Mouse (Mus musculus) heart, postnatal 0 days (tissue): ENCODE measurements around the gene F3. TPM values are rescaled to one million over a fixed set of nuclear protein-coding genes. Genes with fewer than 3 reads are reported as not detected.

Source experiments
- ATAC-seq: fragments of 200-750 bp; cut with Nextera tagmentation; 2 replicates; pipeline ENCODE4 v1.8.0; 2017; ENCODE audit warnings: low read depth, moderate number of reproducible peaks, moderate library complexity; ENCODE audit not compliant: insufficient read depth
- DNase-seq: peaks from one replicate; pipeline ENCODE4 v3.0.0-alpha.2; 2016; ENCODE audit warnings: low spot score
- H3K27ac ChIP-seq: fragments of 300-500 bp; sonication (generic); 2 replicates; pipeline ENCODE4 v1.5.1; 2014; ENCODE audit warnings: low read depth, mild to moderate bottlenecking
- H3K27me3 ChIP-seq: fragments of 300-500 bp; sonication (generic); 2 replicates; pipeline ENCODE4 v1.6.1; 2014; ENCODE audit warnings: low read length, mixed read lengths; ENCODE audit not compliant: control insufficient read depth, insufficient read depth
- H3K36me3 ChIP-seq: fragments of 300-500 bp; sonication (generic); replicated peaks from 2 replicates; pipeline ENCODE4 v1.6.1; 2014; ENCODE audit warnings: low read length, mixed read lengths; ENCODE audit not compliant: control insufficient read depth, insufficient read depth
- H3K4me1 ChIP-seq: fragments of 300-500 bp; sonication (generic); 2 replicates; pipeline ENCODE4 v1.6.1; 2014; ENCODE audit warnings: antibody characterized with exemption; ENCODE audit not compliant: control insufficient read depth, insufficient read depth
- H3K4me2 ChIP-seq: fragments of 300-500 bp; sonication (generic); 2 replicates; pipeline ENCODE4 v1.6.1; 2014; ENCODE audit warnings: low read depth, mild to moderate bottlenecking, low read length, moderate library complexity
- H3K4me3 ChIP-seq: fragments of 300-500 bp; sonication (generic); 2 replicates; pipeline ENCODE4 v1.5.1; 2014; ENCODE audit warnings: low read depth, low read length
- H3K9ac ChIP-seq: fragments of 300-500 bp; sonication (generic); replicated peaks from 2 replicates; pipeline ENCODE4 v1.6.1; 2014; ENCODE audit warnings: low read depth, low read length, mixed read lengths
- H3K9me3 ChIP-seq: fragments of 300-500 bp; sonication (generic); replicated peaks from 2 replicates; pipeline ENCODE4 v1.6.1; 2016; ENCODE audit warnings: low read length; ENCODE audit not compliant: control insufficient read depth
- CTCF ChIP-seq: IDR thresholded peaks from 2 replicates; pipeline ENCODE4 v1.5.1; 2016; ENCODE audit warnings: antibody characterized with exemption, control low read depth, low read depth
- EP300 ChIP-seq: IDR thresholded peaks from 2 replicates; pipeline ENCODE4 v1.6.1; 2016; ENCODE audit warnings: antibody characterized with exemption, low read depth
- WGBS: fragments of 180-500 bp; shearing (Covaris S2); extraction: QIAGEN DNeasy Blood & Tissue Kit; methylation state at CpG from one replicate; pipeline ENCODE4 v1.1.7; 2014; 5-methylcytosine and 5-hydroxymethylcytosine counted together
- polyA plus RNA-seq: library from polyadenylated mRNA; unstranded; fragments of >200 nt; fragmentation: Nextera tagmentation; extraction: Ambion mirVana; gene quantifications from 2 replicates; pipeline ENCODE4 v1.2.1, GENCODE M21; 2015
- total RNA-seq: library from RNA; depleted of rRNA; stranded (reverse); fragments of >200 nt; gene quantifications from 2 replicates; pipeline ENCODE4 v1.2.3, GENCODE M21; 2014; ENCODE audit warnings: low replicate concordance

Gene F3
- total and polyA plus RNA-seq, 2 experiments from 2014 or later: 10.8 to 13.7 TPM

- ATAC-seq: no peak
- H3K9me3 ChIP-seq: no peaks in the 10 kb centered on the region
- no peak overlapping the region for H3K4me2 ChIP-seq
- TF ChIP-seq EP300 (no peak), CTCF (no peak)
- DNase-seq: no peak
- H3K4me3 ChIP-seq: no peak overlapping the region
- H3K9ac ChIP-seq: no peak overlapping the region
- H3K27ac ChIP-seq: no peak overlapping the region
- no peaks in the 10 kb centered on the region for H3K27me3 ChIP-seq
- 89% methylated on average over 3 of the region's 3 CpGs for WGBS
- no peaks in the 10 kb centered on the region for H3K4me1 ChIP-seq
- H3K36me3 ChIP-seq: no peaks in the 10 kb centered on the region
Measured at GRCm38 (mm10) chr3:121689697-121690096, 33.6 kb upstream of the F3 start.

GRCm38 (mm10) chr3:121693001-121693730 is 30.2 kb upstream of the F3 start:
- Histone ChIP-seq H3K9ac (no peak overlapping the region), H3K9me3 (no peaks in the 10 kb centered on the region), H3K4me2 (no peak overlapping the region), H3K27ac (no peak overlapping the region), H3K36me3 (no peaks in the 10 kb centered on the region), H3K4me1 (no peaks in the 10 kb centered on the region), H3K27me3 (no peaks in the 10 kb centered on the region), H3K4me3 (no peak overlapping the region)
- ATAC-seq (no peak), DNase-seq (no peak)
- 69% methylated on average over 13 of the region's 13 CpGs for WGBS
- TF ChIP-seq EP300 (no peak), CTCF (no peak)

GRCm38 (mm10) chr3:121693746-121694145 is 29.6 kb upstream of the F3 start:
- TF ChIP-seq EP300: no peak
- TF ChIP-seq CTCF: no peak
- Histone ChIP-seq H3K9ac (no peak overlapping the region), H3K4me3 (no peak overlapping the region), H3K27ac (no peak overlapping the region), H3K27me3 (no peaks in the 10 kb centered on the region), H3K4me2 (no peak overlapping the region), H3K36me3 (no peaks in the 10 kb centered on the region), H3K4me1 (no peaks in the 10 kb centered on the region), H3K9me3 (no peaks in the 10 kb centered on the region)
- DNase-seq: no peak
- ATAC-seq: no peak
- 75% methylated on average over 5 of the region's 5 CpGs for WGBS

GRCm38 (mm10) chr3:121697169-121697568 is 26.2 kb upstream of the F3 start:
- no peak for TF ChIP-seq EP300
- TF ChIP-seq CTCF: no peak
- H3K27ac ChIP-seq: no peak overlapping the region
- H3K4me1 ChIP-seq: peaks cover 6% of the 10 kb centered on the region; the same call in 1 of the 2 replicates
- ATAC-seq (no peak), DNase-seq (no peak)
- H3K27me3 ChIP-seq: no peaks in the 10 kb centered on the region
- H3K9me3 ChIP-seq: no peaks in the 10 kb centered on the region
- H3K4me2 ChIP-seq: no peak overlapping the region
- H3K4me3 ChIP-seq: no peak overlapping the region
- WGBS: 77% methylated on average over 7 of the region's 7 CpGs
- H3K9ac ChIP-seq: no peak overlapping the region
- H3K36me3 ChIP-seq: no peaks in the 10 kb centered on the region

- no peak overlapping the region for H3K27ac ChIP-seq
- no peaks in the 10 kb centered on the region for H3K36me3 ChIP-seq
- H3K9ac ChIP-seq: no peak overlapping the region
- TF ChIP-seq EP300: no peak
- TF ChIP-seq CTCF: no peak
- WGBS: 80% methylated on average over 4 of the region's 4 CpGs
- no peaks in the 10 kb centered on the region for H3K9me3 ChIP-seq
- H3K27me3 ChIP-seq: no peaks in the 10 kb centered on the region
- H3K4me2 ChIP-seq: no peak overlapping the region
- DNase-seq (no peak), ATAC-seq (no peak)
- H3K4me1 ChIP-seq: peaks cover 6% of the 10 kb centered on the region; the same call in 1 of the 2 replicates
- H3K4me3 ChIP-seq: no peak overlapping the region
Measured at GRCm38 (mm10) chr3:121699401-121699800, 23.9 kb upstream of the F3 start.

GRCm38 (mm10) chr3:121699849-121700248 is 23.5 kb upstream of the F3 start:
- no peaks in the 10 kb centered on the region for H3K36me3 ChIP-seq
- H3K9me3 ChIP-seq: no peaks in the 10 kb centered on the region
- H3K27ac ChIP-seq: no peak overlapping the region
- H3K27me3 ChIP-seq: no peaks in the 10 kb centered on the region
- H3K4me3 ChIP-seq: no peak overlapping the region
- WGBS: 84% methylated on average over 4 of the region's 4 CpGs
- DNase-seq: no peak
- no peak for ATAC-seq
- no peak overlapping the region for H3K9ac ChIP-seq
- H3K4me2 ChIP-seq: no peak overlapping the region
- peaks cover 6% of the 10 kb centered on the region; the same call in 1 of the 2 replicates for H3K4me1 ChIP-seq
- TF ChIP-seq CTCF (no peak), EP300 (no peak)
